Mouse (Mus musculus) R1 (cell line): ENCODE measurements around the gene Ubac2.

Experiments
- DNase-seq: peaks from one replicate; pipeline ENCODE4 v3.0.0-alpha.2; 2018; ENCODE audit warnings: low read depth, low spot score

Gene Ubac2

GRCm38 (mm10) chr14:121894511-121895135 is 16.2 kb downstream of the Ubac2 start:
- no peak for DNase-seq

GRCm38 (mm10) chr14:121895316-121895715 is 16.9 kb downstream of the Ubac2 start:
- no peak for DNase-seq

- DNase-seq: no peak
These were observed 18.0 kb downstream of the Ubac2 start for GRCm38 (mm10) chr14:121896126-121897090.

GRCm38 (mm10) chr14:121897773-121898172 is 19.4 kb downstream of the Ubac2 start:
- DNase-seq: no peak

GRCm38 (mm10) chr14:121898509-121898908 is 20.1 kb downstream of the Ubac2 start:
- DNase-seq: no peak

GRCm38 (mm10) chr14:121899071-121899470 is 20.7 kb downstream of the Ubac2 start:
- DNase-seq: no peak

GRCm38 (mm10) chr14:121901511-121901910 is 23.1 kb downstream of the Ubac2 start:
- no peak for DNase-seq

- DNase-seq: no peak
These were observed 25.0 kb downstream of the Ubac2 start for GRCm38 (mm10) chr14:121903381-121903876.

GRCm38 (mm10) chr14:121904754-121905153 is 26.3 kb downstream of the Ubac2 start:
- no peak for DNase-seq

GRCm38 (mm10) chr14:121906341-121906991 is 28.0 kb downstream of the Ubac2 start:
- no peak for DNase-seq

GRCm38 (mm10) chr14:121906992-121907681 is 28.7 kb downstream of the Ubac2 start:
- no peak for DNase-seq

- DNase-seq: no peak
These were observed 31.4 kb downstream of the Ubac2 start for GRCm38 (mm10) chr14:121909868-121910267.

- DNase-seq: no peak
These were observed 34.1 kb downstream of the Ubac2 start for GRCm38 (mm10) chr14:121912501-121912900.

- no peak for DNase-seq
These were observed 36.7 kb downstream of the Ubac2 start for GRCm38 (mm10) chr14:121915143-121915542.

GRCm38 (mm10) chr14:121915621-121916020 is 37.2 kb downstream of the Ubac2 start, which contains the start of gene Gpr18:
Gene Gpr18 (minus strand): TSS chr14:121915781.
- DNase-seq: no peak

GRCm38 (mm10) chr14:121916311-121917094 is 38.1 kb downstream of the Ubac2 start:
- no peak for DNase-seq

- no peak for DNase-seq
These were observed 39.8 kb downstream of the Ubac2 start for GRCm38 (mm10) chr14:121918266-121918665.

- peak; percentile 34 for DNase-seq
These were observed 41.3 kb downstream of the Ubac2 start for GRCm38 (mm10) chr14:121919752-121920151.

- DNase-seq: no peak
These were observed 42.2 kb downstream of the Ubac2 start for GRCm38 (mm10) chr14:121920511-121921124.

GRCm38 (mm10) chr14:121922016-121922415 is 43.6 kb downstream of the Ubac2 start:
- no peak for DNase-seq
